Mouse (Mus musculus): Measurements from ENCODE around the gene M1ap. TPM values are rescaled to one million over a fixed set of nuclear protein-coding genes. Genes with fewer than 3 reads are reported as not detected.

The M1ap gene
- total RNA-seq, 1 experiment, result 6.8 TPM

DNA sequence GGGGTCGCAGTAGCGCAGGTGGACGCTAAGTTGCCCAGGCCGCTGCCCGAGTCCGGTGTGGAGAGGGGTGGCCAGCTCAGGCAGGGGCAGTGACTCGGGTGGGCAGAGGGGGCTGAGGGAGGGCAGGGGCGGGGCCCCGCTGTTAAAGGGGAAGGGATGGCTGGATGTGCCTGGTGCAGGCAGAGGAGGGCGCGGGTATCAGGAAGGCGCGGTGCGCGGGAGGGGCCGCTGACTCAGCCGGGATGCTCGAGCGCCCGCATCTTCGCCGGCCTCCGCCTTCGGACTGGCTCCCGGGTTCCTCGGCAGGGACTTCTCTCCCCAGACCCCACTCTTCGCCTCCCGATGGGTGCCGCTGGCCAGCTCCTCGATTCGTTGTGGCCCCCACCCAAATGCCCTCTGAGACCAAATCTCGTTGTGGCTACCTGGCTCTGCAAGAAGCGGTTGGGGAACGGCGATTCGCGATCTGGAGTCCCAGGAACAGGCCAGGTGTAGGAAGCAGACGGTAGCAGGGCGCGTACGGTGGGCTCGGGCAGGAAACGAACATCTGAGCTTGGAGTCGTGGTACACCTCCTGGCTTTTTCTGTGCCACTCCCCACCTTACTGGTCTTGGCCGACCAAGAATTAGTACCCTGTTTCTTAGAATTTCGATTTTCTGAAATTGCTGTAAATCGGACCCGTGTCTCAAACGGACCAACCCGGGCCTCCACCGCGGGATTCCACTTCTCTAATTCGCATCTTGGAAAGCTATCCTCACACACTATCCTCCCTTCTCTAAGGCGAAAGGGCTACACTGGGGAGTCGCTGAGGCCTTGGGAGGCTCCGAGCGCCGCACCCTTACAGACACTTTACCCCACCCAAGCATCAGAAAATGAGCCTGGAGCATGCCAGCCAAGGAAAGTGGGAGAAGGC, 123.9 kb downstream of the M1ap start:
- Histone ChIP-seq H3K9me3 (ENCODE audit: control insufficient read depth, insufficient read depth, low read depth, low read length) (no peaks in the 10 kb centered on the region), H3K4me1 (ENCODE audit: control insufficient read depth in 2 of 2, insufficient read depth in 2 of 2, low read length in 2 of 2, poor library complexity in 1 of 2) (peaks cover 0 to 3% of the 10 kb centered on the region in 2 experiments; a peak in 1 of 4 replicates), H3K4me3 (ENCODE audit: insufficient read depth in 1 of 2, low read depth in 1 of 2, low read length in 2 of 2, poor library complexity in 1 of 2, severe bottlenecking in 1 of 2) (peak overlapping the region; percentile 47 to 55), H3K9ac (ENCODE audit: insufficient read depth, low read depth, low read length, poor library complexity, severe bottlenecking) (no peak overlapping the region), H3K27ac (ENCODE audit: insufficient read depth, low read depth, low read length, poor library complexity, severe bottlenecking) (no peak overlapping the region), H3K36me3 (ENCODE audit: control insufficient read depth, insufficient read depth, low read length, poor library complexity, severe bottlenecking) (no peaks in the 10 kb centered on the region)
- in situ Hi-C loops (cut with MboI; ENCODE audit: low sequenced_read_pairs in 2 of 2, unreplicated experiment in 2 of 2), result loop anchor here (5.0 to 25.0 kb wide), 3 partner anchors 642 to 1517 kb away; partner anchors contain the start of genes Vax2 (in 2 of the 2) and Cyp26b1 (in 1 of the 2)
- no peak for DNase-seq (ENCODE audit: low read depth, low spot score)
- TF ChIP-seq CHD2 (IDR thresholded peaks at IDR 0.05; ENCODE audit: low read depth, low read length) (no peak), ZNF384 (IDR thresholded peaks at IDR 0.05; ENCODE audit: low read depth, low read length) (no peak), HCFC1 (IDR thresholded peaks at IDR 0.05; ENCODE audit: borderline replicate concordance, insufficient read depth, low read length) (no peak)

DNA sequence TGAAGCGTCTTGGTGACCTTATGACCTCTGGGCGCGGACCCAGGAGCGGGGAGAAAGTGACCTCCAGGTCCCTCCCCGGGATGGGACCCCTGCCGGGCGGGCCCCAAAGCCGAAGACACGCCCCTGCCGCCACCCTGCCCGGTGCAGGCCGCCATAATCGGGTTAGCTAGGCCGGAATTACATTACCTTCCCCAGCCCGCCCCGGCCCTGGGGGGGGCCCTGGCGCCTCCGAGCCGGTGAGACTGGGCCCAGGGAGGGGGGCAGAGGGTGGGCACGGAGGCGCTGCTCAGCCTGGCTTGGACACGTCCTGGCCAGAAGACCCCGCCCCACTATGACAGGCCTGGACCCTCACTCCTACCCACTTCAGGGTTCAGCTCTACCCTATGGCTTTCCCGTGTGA, 124.5 kb downstream of the M1ap start:
- TF ChIP-seq ZC3H11A (IDR thresholded peaks at IDR 0.05; ENCODE audit: borderline replicate concordance, low read depth, low read length), result no peak
- no peak for TF ChIP-seq ZNF384 (IDR thresholded peaks at IDR 0.05; ENCODE audit: low read depth, low read length)
- TF ChIP-seq CHD2 (IDR thresholded peaks at IDR 0.05; ENCODE audit: low read depth, low read length), result no peak
- no peak for TF ChIP-seq HCFC1 (IDR thresholded peaks at IDR 0.05; ENCODE audit: borderline replicate concordance, insufficient read depth, low read length)
- no peak for TF ChIP-seq MAFK (IDR thresholded peaks at IDR 0.05; ENCODE audit: insufficient read depth, low read depth, low read length)
- no peaks in the 10 kb centered on the region for H3K36me3 ChIP-seq (ENCODE audit: control insufficient read depth, insufficient read depth, low read length, poor library complexity, severe bottlenecking)
- no peak overlapping the region for H3K9ac ChIP-seq (ENCODE audit: insufficient read depth, low read depth, low read length, poor library complexity, severe bottlenecking)
- H3K9me3 ChIP-seq (ENCODE audit: control insufficient read depth, insufficient read depth, low read depth, low read length), result no peaks in the 10 kb centered on the region
- peak overlapping the region; percentile 31 to 47; a peak in 2 of 4 replicates for H3K4me3 ChIP-seq (ENCODE audit: insufficient read depth in 1 of 2, low read depth in 1 of 2, low read length in 2 of 2, poor library complexity in 1 of 2, severe bottlenecking in 1 of 2)
- in situ Hi-C loops (cut with MboI; ENCODE audit: low sequenced_read_pairs in 2 of 2, unreplicated experiment in 2 of 2), result loop anchor here (5.0 to 25.0 kb wide), 3 partner anchors 641 to 1516 kb away; partner anchors contain the start of genes Vax2 (in 2 of the 2) and Cyp26b1 (in 1 of the 2)
- H3K27ac ChIP-seq (ENCODE audit: insufficient read depth, low read depth, low read length, poor library complexity, severe bottlenecking), result no peak overlapping the region
- DNase-seq (ENCODE audit: low read depth, low spot score), result no peak
- peaks cover 0 to 3% of the 10 kb centered on the region in 2 experiments; a peak in 1 of 4 replicates for H3K4me1 ChIP-seq (ENCODE audit: control insufficient read depth in 2 of 2, insufficient read depth in 2 of 2, low read length in 2 of 2, poor library complexity in 1 of 2)

DNA sequence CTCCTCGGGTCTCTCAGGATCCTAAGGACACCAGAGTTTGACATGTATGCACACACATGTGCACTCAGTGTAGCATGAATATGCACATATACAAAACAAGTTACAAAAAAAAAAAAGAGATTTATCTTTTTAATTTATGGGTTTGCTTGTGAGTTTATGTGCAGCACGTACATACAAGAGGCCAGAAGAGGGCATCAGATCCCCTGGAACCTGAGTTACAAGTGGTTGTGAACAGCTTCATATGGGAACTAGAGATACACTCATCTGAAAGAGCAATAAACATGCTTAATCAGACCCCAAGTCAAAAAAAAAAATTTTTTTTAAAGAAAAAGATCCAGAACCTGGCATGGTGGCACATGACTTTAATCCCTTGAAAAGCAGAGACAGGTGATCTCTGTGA, 128.3 kb downstream of the M1ap start:
- peaks cover 2% of the 10 kb centered on the region in 2 experiments; a peak in 1 of 4 replicates for H3K4me1 ChIP-seq (ENCODE audit: control insufficient read depth in 2 of 2, insufficient read depth in 2 of 2, low read length in 2 of 2, poor library complexity in 1 of 2)
- in situ Hi-C loops (cut with MboI; ENCODE audit: low sequenced_read_pairs in 2 of 2, unreplicated experiment in 2 of 2), result loop anchor here (5.0 to 25.0 kb wide), 3 partner anchors 637 to 1512 kb away; partner anchors contain the start of genes Vax2 (in 2 of the 2) and Cyp26b1 (in 1 of the 2)
- no peak for DNase-seq (ENCODE audit: low read depth, low spot score)
- no peaks in the 10 kb centered on the region for H3K9me3 ChIP-seq (ENCODE audit: control insufficient read depth, insufficient read depth, low read depth, low read length)
- no peak overlapping the region for H3K27ac ChIP-seq (ENCODE audit: insufficient read depth, low read depth, low read length, poor library complexity, severe bottlenecking)
- H3K36me3 ChIP-seq (ENCODE audit: control insufficient read depth, insufficient read depth, low read length, poor library complexity, severe bottlenecking), result peaks cover 2% of the 10 kb centered on the region; the same call in 1 of the 2 replicates
- no peak overlapping the region for H3K9ac ChIP-seq (ENCODE audit: insufficient read depth, low read depth, low read length, poor library complexity, severe bottlenecking)
- no peak overlapping the region for H3K4me3 ChIP-seq (ENCODE audit: insufficient read depth in 1 of 2, low read depth in 1 of 2, low read length in 2 of 2, poor library complexity in 1 of 2, severe bottlenecking in 1 of 2)
- TF ChIP-seq MAFK (IDR thresholded peaks at IDR 0.05; ENCODE audit: insufficient read depth, low read depth, low read length) (no peak), ZC3H11A (IDR thresholded peaks at IDR 0.05; ENCODE audit: borderline replicate concordance, low read depth, low read length) (no peak), CHD2 (IDR thresholded peaks at IDR 0.05; ENCODE audit: low read depth, low read length) (no peak), HCFC1 (IDR thresholded peaks at IDR 0.05; ENCODE audit: borderline replicate concordance, insufficient read depth, low read length) (no peak), ZNF384 (IDR thresholded peaks at IDR 0.05; ENCODE audit: low read depth, low read length) (no peak)

GRCm38 (mm10) chr6:83077630-83078323, 131.1 kb downstream of the M1ap start, which contains the start of gene Pcgf1:
Gene Pcgf1, plus strand, starts transcription at chr6:83077869.
- TF ChIP-seq CHD2 (IDR thresholded peaks at IDR 0.05; ENCODE audit: low read depth, low read length) (no peak), HCFC1 (IDR thresholded peaks at IDR 0.05; ENCODE audit: borderline replicate concordance, insufficient read depth, low read length) (no peak), ZNF384 (IDR thresholded peaks at IDR 0.05; ENCODE audit: low read depth, low read length) (no peak), ZC3H11A (IDR thresholded peaks at IDR 0.05; ENCODE audit: borderline replicate concordance, low read depth, low read length) (no peak), MAFK (IDR thresholded peaks at IDR 0.05; ENCODE audit: insufficient read depth, low read depth, low read length) (no peak)
- peak within 1 kb of the TSS; percentile 93 for H3K9ac ChIP-seq (ENCODE audit: insufficient read depth, low read depth, low read length, poor library complexity, severe bottlenecking)
- 0 out of 4 replicates have a peak, but pooled peaks cover 0 to 2% of the 10 kb centered on the region in 2 experiments for H3K4me1 ChIP-seq (ENCODE audit: control insufficient read depth in 2 of 2, insufficient read depth in 2 of 2, low read length in 2 of 2, poor library complexity in 1 of 2)
- peaks cover 2% of the 10 kb centered on the region for H3K36me3 ChIP-seq (ENCODE audit: control insufficient read depth, insufficient read depth, low read length, poor library complexity, severe bottlenecking)
- H3K4me3 ChIP-seq (ENCODE audit: insufficient read depth in 1 of 2, low read depth in 1 of 2, low read length in 2 of 2, poor library complexity in 1 of 2, severe bottlenecking in 1 of 2), result peak within 1 kb of the TSS; percentile 83 to 90
- in situ Hi-C loops (cut with MboI; ENCODE audit: low sequenced_read_pairs in 2 of 2, unreplicated experiment in 2 of 2), result no loop called here
- H3K27ac ChIP-seq (ENCODE audit: insufficient read depth, low read depth, low read length, poor library complexity, severe bottlenecking), result peak within 1 kb of the TSS; percentile 75
- no peaks in the 10 kb centered on the region for H3K9me3 ChIP-seq (ENCODE audit: control insufficient read depth, insufficient read depth, low read depth, low read length)
- no peak for DNase-seq (ENCODE audit: low read depth, low spot score)

Data from ES-E14 (cell line).